Mouse (Mus musculus) small intestine, adult 2 months (tissue): ENCODE measurements around the gene Prss56. TPM values are rescaled to one million over a fixed set of nuclear protein-coding genes. Genes with fewer than 3 reads are reported as not detected.

Experiments
- H3K27ac ChIP-seq: fragments of 200-500 bp; 2 replicates; pipeline ENCODE4 v1.5.1; 2012; ENCODE audit warnings: low read depth, low read length, control low read depth, inconsistent platforms; ENCODE audit not compliant: insufficient read depth
- H3K27me3 ChIP-seq: fragments of 200-500 bp; 2 replicates; pipeline ENCODE4 v1.6.1; 2012; ENCODE audit warnings: mild to moderate bottlenecking, moderate library complexity, low read length, inconsistent platforms; ENCODE audit not compliant: control insufficient read depth, insufficient read depth
- H3K36me3 ChIP-seq: fragments of 200-500 bp; 2 replicates; pipeline ENCODE4 v1.6.1; 2012; ENCODE audit warnings: mild to moderate bottlenecking, low read length, control low read depth, inconsistent platforms; ENCODE audit not compliant: control insufficient read depth, insufficient read depth
- H3K4me1 ChIP-seq: fragments of 200-500 bp; 2 replicates; pipeline ENCODE4 v1.6.1; 2012; ENCODE audit warnings: low read length, inconsistent platforms, mixed read lengths; ENCODE audit not compliant: control insufficient read depth, insufficient read depth, insufficient read length
- H3K4me3 ChIP-seq: fragments of 200-500 bp; 2 replicates; pipeline ENCODE4 v1.5.1; 2012; ENCODE audit warnings: low read depth, mild to moderate bottlenecking, control low read depth, inconsistent platforms, low read length, moderate library complexity
- CTCF ChIP-seq: fragments of 200-500 bp; IDR thresholded peaks from 2 replicates; pipeline ENCODE4 v1.5.1; 2012; ENCODE audit warnings: low read depth, mild to moderate bottlenecking, control low read depth, inconsistent platforms, low read length, moderate library complexity, mixed read lengths; ENCODE audit not compliant: insufficient replicate concordance, insufficient read length; ENCODE audit errors: extremely low read depth
- POLR2A ChIP-seq: fragments of 200-500 bp; IDR thresholded peaks from 2 replicates; pipeline ENCODE4 v1.6.1; 2012; ENCODE audit warnings: low read depth, mild to moderate bottlenecking, control low read depth, inconsistent platforms, low read length, moderate library complexity
- WGBS: fragments of 180-500 bp; shearing (Covaris S2); methylation state at CpG from one replicate; pipeline ENCODE4 v1.1.7; 2018; 5-methylcytosine and 5-hydroxymethylcytosine counted together
- polyA plus RNA-seq: library from polyadenylated mRNA; depleted of rRNA; stranded (reverse); fragments of >200 nt; gene quantifications from 2 replicates; pipeline ENCODE4 v1.2.3, GENCODE M21; 2012

Prss56 gene
- polyA plus RNA-seq, 1 experiment = not detected

DNA sequence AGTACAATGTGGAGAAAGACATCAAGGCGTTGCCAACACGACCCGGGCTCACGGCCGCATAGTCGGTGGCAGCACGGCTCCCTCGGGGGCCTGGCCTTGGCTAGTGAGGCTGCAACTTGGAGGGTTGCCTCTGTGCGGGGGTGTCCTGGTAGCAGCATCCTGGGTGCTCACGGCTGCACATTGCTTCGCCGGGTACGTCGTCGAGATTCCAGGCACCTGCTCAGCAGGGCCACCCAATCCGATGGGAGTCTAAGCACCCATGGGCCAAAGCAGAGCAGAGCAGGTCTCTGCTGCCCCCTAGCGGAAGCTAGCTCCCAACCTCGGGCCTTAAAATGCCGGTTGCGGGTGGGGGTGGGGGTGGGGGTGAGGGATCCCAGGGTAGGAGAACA lies 1.6 kb downstream of the Prss56 start:
- Histone ChIP-seq H3K36me3 (no peaks in the 10 kb centered on the region), H3K4me3 (no peak overlapping the region), H3K4me1 (peaks cover 11% of the 10 kb centered on the region; the same call in 1 of the 2 replicates), H3K27me3 (peaks cover 18% of the 10 kb centered on the region), H3K27ac (no peak overlapping the region)
- peak; percentile 81; the same call in 1 of the 2 replicates for TF ChIP-seq CTCF
- TF ChIP-seq POLR2A = no peak
- 10% methylated on average over 20 of the region's 20 CpGs for WGBS

DNA sequence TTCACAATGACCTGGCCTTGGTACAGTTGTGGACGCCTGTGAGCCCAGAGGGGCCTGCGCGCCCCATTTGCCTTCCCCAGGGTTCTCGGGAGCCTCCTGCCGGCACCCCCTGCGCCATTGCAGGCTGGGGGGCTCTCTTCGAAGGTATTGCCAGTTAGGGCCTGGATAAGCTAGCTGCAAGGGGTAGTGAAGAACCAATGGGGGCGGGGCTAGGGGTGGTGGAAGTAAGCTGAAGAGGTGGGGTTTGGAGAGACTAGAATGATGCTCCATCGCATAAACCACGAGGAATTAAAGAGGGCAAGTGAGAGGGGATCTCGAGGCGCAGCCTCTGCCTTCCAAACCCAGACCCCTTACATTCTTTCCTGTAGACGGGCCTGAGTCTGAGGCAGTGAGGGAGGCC lies 2.4 kb downstream of the Prss56 start:
- Histone ChIP-seq H3K27me3 (peaks cover 18% of the 10 kb centered on the region), H3K36me3 (no peaks in the 10 kb centered on the region), H3K4me3 (no peak overlapping the region), H3K27ac (no peak overlapping the region), H3K4me1 (peaks cover 11% of the 10 kb centered on the region; the same call in 1 of the 2 replicates)
- TF ChIP-seq CTCF (no peak), POLR2A (no peak)
- 26% methylated on average over 13 of the region's 13 CpGs for WGBS

DNA sequence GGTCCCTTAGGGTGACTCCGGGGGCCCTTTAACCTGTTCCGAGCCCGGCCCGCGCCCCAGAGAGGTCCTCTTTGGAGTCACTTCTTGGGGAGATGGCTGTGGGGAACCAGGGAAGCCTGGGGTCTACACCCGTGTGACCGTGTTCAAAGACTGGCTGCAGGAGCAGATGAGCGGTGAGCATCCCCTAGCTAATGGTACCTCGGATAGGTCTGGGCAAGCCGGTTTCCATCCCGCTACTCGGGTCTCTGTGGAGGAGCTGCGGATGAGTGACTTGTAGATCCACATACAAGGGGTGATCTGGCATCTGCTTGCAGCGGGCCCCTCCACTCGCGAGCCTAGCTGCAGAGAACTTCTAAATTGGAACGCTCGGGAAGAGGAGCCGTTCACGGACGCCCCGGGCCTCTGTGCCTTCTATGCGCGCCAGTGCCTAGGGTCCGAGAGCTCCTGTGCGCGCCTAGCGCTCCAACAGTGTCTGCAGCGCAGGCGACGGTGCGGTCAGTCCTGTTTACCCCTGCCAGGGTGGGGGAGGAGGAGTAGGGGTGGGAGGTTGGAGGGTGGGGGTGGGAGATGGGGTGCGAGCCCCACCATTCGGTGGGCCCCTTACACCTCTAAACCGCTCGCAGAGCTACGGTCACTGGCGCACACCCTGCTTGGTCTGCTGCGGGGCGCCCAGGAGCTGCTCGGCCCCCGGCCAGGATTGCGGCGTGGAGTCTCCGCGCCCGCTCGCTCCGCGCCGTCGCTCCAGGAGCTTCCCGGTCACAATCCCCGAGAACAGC lies 3.3 kb downstream of the Prss56 start:
- Histone ChIP-seq H3K4me3 (peak overlapping the region; percentile 81), H3K36me3 (no peaks in the 10 kb centered on the region), H3K27me3 (peaks cover 18% of the 10 kb centered on the region), H3K4me1 (peaks cover 11% of the 10 kb centered on the region; the same call in 1 of the 2 replicates), H3K27ac (no peak overlapping the region)
- 3% methylated on average over 54 of the region's 54 CpGs for WGBS
- TF ChIP-seq POLR2A = no peak
- no peak for TF ChIP-seq CTCF

DNA sequence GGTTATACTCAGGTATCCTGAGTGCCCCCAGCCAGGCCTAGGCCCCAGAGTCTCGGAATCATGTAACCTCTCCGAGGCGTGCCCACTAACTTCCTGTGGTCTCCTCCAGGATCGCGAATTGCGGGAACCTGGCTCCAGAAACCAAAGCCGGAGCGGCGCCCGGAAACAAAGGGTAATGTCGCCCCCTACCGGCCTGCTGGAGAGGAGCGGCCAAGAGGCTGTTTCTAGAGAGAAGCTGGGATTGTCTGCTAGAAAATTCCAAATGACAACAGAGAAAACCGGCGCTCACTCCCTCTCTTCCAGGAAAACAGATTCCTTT lies 3.9 kb downstream of the Prss56 start:
- Histone ChIP-seq H3K4me3 (peak overlapping the region; percentile 81), H3K4me1 (peaks cover 11% of the 10 kb centered on the region; the same call in 1 of the 2 replicates), H3K27me3 (peaks cover 18% of the 10 kb centered on the region), H3K36me3 (no peaks in the 10 kb centered on the region), H3K27ac (no peak overlapping the region)
- peak; percentile 93 for TF ChIP-seq CTCF
- TF ChIP-seq POLR2A = no peak
- WGBS = under 1% methylated on average over 15 of the region's 15 CpGs

DNA sequence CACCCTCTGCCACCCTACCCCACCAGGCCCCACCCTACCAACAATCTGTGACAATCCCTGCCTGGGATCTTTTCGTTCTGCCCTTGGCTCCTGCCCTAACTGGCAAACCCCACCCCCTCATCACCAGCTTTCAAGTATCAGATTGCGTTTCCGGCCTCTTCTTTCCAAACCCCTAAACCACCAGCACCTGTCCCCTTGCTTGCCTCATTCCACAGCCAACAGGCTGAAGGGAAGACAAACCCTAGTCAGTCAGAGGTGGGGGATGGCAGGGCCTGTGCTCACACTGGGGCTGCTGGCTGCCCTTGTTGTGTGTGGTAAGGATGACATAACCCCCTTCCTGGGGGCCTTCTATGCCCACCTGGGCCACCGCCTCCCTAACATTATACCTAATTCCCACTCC lies 7.3 kb downstream of the Prss56 start, which contains the start of gene Chrnd:
Gene Chrnd (plus strand): TSS at position 179 of the 400 bp plus-strand sequence.
- H3K4me1 ChIP-seq = peaks cover 8% of the 10 kb centered on the region; the same call in 1 of the 2 replicates
- TF ChIP-seq POLR2A (no peak), CTCF (no peak)
- no peaks in the 10 kb centered on the region for H3K36me3 ChIP-seq
- no peak within 1 kb of the TSS for H3K4me3 ChIP-seq
- 26% methylated on average over 4 of the region's 4 CpGs for WGBS
- no peak within 1 kb of the TSS for H3K27ac ChIP-seq
- peaks cover 18% of the 10 kb centered on the region for H3K27me3 ChIP-seq

DNA sequence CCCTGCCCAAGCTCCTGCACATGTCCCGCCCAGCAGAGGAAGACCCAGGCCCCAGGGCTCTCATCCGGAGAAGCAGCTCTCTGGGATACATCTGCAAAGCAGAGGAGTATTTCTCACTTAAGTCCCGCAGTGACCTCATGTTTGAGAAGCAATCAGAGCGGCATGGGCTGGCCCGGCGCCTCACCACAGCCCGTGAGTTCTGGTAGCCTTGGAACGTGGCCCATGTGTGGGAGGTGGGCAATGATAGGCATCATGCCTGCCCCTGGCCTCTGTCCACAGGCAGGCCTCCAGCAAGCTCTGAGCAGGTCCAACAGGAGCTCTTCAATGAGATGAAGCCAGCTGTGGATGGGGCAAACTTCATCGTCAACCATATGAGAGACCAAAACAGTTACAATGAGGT lies 14.2 kb downstream of the Prss56 start:
- Histone ChIP-seq H3K4me1 (no peaks in the 10 kb centered on the region), H3K27ac (no peak overlapping the region), H3K4me3 (no peak overlapping the region), H3K36me3 (no peaks in the 10 kb centered on the region), H3K27me3 (no peaks in the 10 kb centered on the region)
- 75% methylated on average over 9 of the region's 9 CpGs for WGBS
- TF ChIP-seq CTCF = no peak
- no peak for TF ChIP-seq POLR2A
